Mouse (Mus musculus): ENCODE measurements around the gene Ptpn18. TPM values are rescaled to one million over a fixed set of nuclear protein-coding genes. Genes with fewer than 3 reads are reported as not detected.
A peak's percentile ranks its signal among the peaks of the same experiment; 100 is the strongest.
"Not testable (repeated sequence)": the region's sequence is repeated elsewhere in the genome, so short reads cannot be mapped to it uniquely, and the experiment has no call there.

Gene Ptpn18
- polyA plus RNA-seq, 1 experiment from 2014 or later = 6.8 TPM

- no peak overlapping the region for H3K27ac ChIP-seq (replicated peaks)
- WGBS = 46% methylated on average over 3 of the region's 3 CpGs
Observed at GRCm38 (mm10) chr1:34502991-34503390, 43.4 kb downstream of the Ptpn18 start.

DNA sequence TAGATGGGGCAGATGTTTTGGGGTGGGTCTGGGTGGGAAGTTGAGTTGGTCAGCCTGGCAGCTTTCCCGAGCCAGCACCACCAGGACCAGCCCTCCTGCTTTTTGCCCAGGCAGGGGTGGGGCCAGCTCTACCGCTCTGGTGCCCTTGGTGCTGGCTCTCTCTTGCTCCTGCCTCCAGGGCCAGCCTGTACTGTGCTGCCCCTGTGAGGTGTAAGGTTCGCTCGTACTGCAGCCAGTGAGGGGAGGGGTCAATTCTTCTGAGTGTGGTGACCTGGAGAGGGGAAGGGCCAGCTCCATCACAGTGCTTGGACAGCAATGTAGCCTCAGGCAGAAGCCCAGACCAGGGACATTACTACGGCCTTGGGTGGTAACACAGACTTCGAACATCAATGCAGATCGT, 45.7 kb downstream of the Ptpn18 start:
- 0 out of 2 replicates have a peak, but pooled peaks have one; percentile 58 for ATAC-seq (ENCODE audit: low FRiP score, low read depth)
- no peak overlapping the region for H3K27ac ChIP-seq (replicated peaks)
- 71% methylated on average over 7 of the region's 7 CpGs for WGBS
- H3K27me3 ChIP-seq = no peaks in the 10 kb centered on the region
- no peak overlapping the region for H3K4me3 ChIP-seq
- peaks cover 3% of the 10 kb centered on the region for H3K4me1 ChIP-seq
- H3K9ac ChIP-seq (replicated peaks) = no peak overlapping the region
- no peak overlapping the region for H3K4me2 ChIP-seq (replicated peaks)
- no peaks in the 10 kb centered on the region; the same call in 1 of the 2 replicates for H3K9me3 ChIP-seq
- no peaks in the 10 kb centered on the region for H3K36me3 ChIP-seq

More at GRCm38 (mm10) chr1:34502991-34503390, 43.4 kb downstream of the Ptpn18 start:
- H3K9ac ChIP-seq (replicated peaks) = no peak overlapping the region
- ATAC-seq (ENCODE audit: low FRiP score, low read depth) = no peak
- H3K27me3 ChIP-seq = no peaks in the 10 kb centered on the region
- H3K4me2 ChIP-seq (replicated peaks) = no peak overlapping the region
- H3K4me3 ChIP-seq = no peak overlapping the region
- no peaks in the 10 kb centered on the region for H3K4me1 ChIP-seq
- H3K9me3 ChIP-seq = no peaks in the 10 kb centered on the region; the same call in 1 of the 2 replicates
- H3K36me3 ChIP-seq = no peaks in the 10 kb centered on the region

GRCm38 (mm10) chr1:34505970-34506551, 46.5 kb downstream of the Ptpn18 start:
- Histone ChIP-seq H3K27me3 (no peaks in the 10 kb centered on the region), H3K4me3 (no peak overlapping the region), H3K27ac (replicated peaks) (no peak overlapping the region), H3K4me1 (peaks cover 7% of the 10 kb centered on the region), H3K36me3 (no peaks in the 10 kb centered on the region), H3K9ac (replicated peaks) (no peak overlapping the region), H3K9me3 (no peaks in the 10 kb centered on the region; the same call in 1 of the 2 replicates), H3K4me2 (replicated peaks) (no peak overlapping the region)
- WGBS = 84% methylated on average over 4 of the region's 4 CpGs
- ATAC-seq (ENCODE audit: low FRiP score, low read depth) = no peak

- Histone ChIP-seq H3K27ac (replicated peaks) (no peak overlapping the region), H3K27me3 (no peaks in the 10 kb centered on the region), H3K4me2 (replicated peaks) (no peak overlapping the region), H3K4me3 (no peak overlapping the region), H3K9ac (replicated peaks) (no peak overlapping the region), H3K36me3 (no peaks in the 10 kb centered on the region), H3K9me3 (no peaks in the 10 kb centered on the region; the same call in 1 of the 2 replicates), H3K4me1 (peaks cover 7% of the 10 kb centered on the region)
- WGBS = 75% methylated on average over 3 of the region's 3 CpGs
- ATAC-seq (ENCODE audit: low FRiP score, low read depth) = no peak
Observed at GRCm38 (mm10) chr1:34507986-34508385, 48.4 kb downstream of the Ptpn18 start.

GRCm38 (mm10) chr1:34510575-34510981, 51.0 kb downstream of the Ptpn18 start:
- Histone ChIP-seq H3K4me2 (replicated peaks) (peak overlapping the region; percentile 27; the same call in 1 of the 2 replicates), H3K36me3 (no peaks in the 10 kb centered on the region), H3K9me3 (no peaks in the 10 kb centered on the region; the same call in 1 of the 2 replicates), H3K4me3 (no peak overlapping the region), H3K4me1 (peaks cover 7% of the 10 kb centered on the region), H3K27ac (replicated peaks) (no peak overlapping the region), H3K27me3 (no peaks in the 10 kb centered on the region), H3K9ac (replicated peaks) (no peak overlapping the region)
- 14% methylated on average over 7 of the region's 7 CpGs for WGBS
- no peak for ATAC-seq (ENCODE audit: low FRiP score, low read depth)

GRCm38 (mm10) chr1:34511027-34511426, 51.5 kb downstream of the Ptpn18 start:
- Histone ChIP-seq H3K4me3 (no peak overlapping the region), H3K4me1 (peaks cover 7% of the 10 kb centered on the region), H3K27ac (replicated peaks) (no peak overlapping the region), H3K9ac (replicated peaks) (no peak overlapping the region), H3K36me3 (no peaks in the 10 kb centered on the region), H3K9me3 (no peaks in the 10 kb centered on the region; the same call in 1 of the 2 replicates), H3K4me2 (replicated peaks) (no peak overlapping the region), H3K27me3 (no peaks in the 10 kb centered on the region)
- 1% methylated on average over 3 of the region's 3 CpGs for WGBS
- ATAC-seq (ENCODE audit: low FRiP score, low read depth) = peak; percentile 41; the same call in 1 of the 2 replicates

GRCm38 (mm10) chr1:34513068-34513467, 53.5 kb downstream of the Ptpn18 start:
- no peak for ATAC-seq (ENCODE audit: low FRiP score, low read depth)
- Histone ChIP-seq H3K36me3 (no peaks in the 10 kb centered on the region), H3K4me3 (no peak overlapping the region), H3K4me2 (replicated peaks) (no peak overlapping the region), H3K27ac (replicated peaks) (no peak overlapping the region), H3K9me3 (no peaks in the 10 kb centered on the region; the same call in 1 of the 2 replicates), H3K27me3 (no peaks in the 10 kb centered on the region), H3K9ac (replicated peaks) (no peak overlapping the region), H3K4me1 (peaks cover 7% of the 10 kb centered on the region)
- 86% methylated on average over 4 of the region's 4 CpGs for WGBS

DNA sequence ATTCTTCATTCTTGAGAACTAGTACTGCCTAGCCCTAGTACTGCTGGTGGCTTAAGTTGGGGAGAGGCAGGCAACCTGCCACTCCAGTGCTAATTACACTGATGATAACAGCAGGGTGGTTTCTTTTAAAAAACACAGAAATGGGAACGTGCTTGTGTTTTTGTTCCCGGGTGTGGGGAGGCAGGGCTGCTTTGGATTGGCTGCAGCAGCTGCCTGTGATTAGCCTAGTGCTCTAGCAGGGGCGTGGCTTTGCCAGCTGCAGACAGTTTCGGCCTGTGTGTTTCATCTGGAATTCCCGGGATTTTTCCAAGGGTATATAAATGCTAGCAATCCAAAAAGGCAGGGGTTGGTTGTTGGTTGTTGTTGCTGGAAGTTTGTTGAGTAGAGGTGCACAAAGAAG, 57.0 kb downstream of the Ptpn18 start:
- WGBS = 59% methylated on average over 5 of the region's 5 CpGs
- Histone ChIP-seq H3K4me1 (no peaks in the 10 kb centered on the region), H3K4me3 (no peak overlapping the region), H3K9me3 (no peaks in the 10 kb centered on the region), H3K4me2 (replicated peaks) (no peak overlapping the region), H3K27ac (replicated peaks) (no peak overlapping the region), H3K27me3 (no peaks in the 10 kb centered on the region), H3K9ac (replicated peaks) (no peak overlapping the region), H3K36me3 (no peaks in the 10 kb centered on the region)
- no peak for ATAC-seq (ENCODE audit: low FRiP score, low read depth)

GRCm38 (mm10) chr1:34517297-34517696, 57.7 kb downstream of the Ptpn18 start:
- H3K27ac ChIP-seq (replicated peaks); H3K9me3 ChIP-seq; H3K4me1 ChIP-seq; H3K27me3 ChIP-seq; H3K36me3 ChIP-seq; ATAC-seq (ENCODE audit: low FRiP score, low read depth); H3K4me2 ChIP-seq (replicated peaks); H3K9ac ChIP-seq (replicated peaks); H3K4me3 ChIP-seq: not testable (repeated sequence)
- 72% methylated on average over 6 of the region's 6 CpGs for WGBS

DNA sequence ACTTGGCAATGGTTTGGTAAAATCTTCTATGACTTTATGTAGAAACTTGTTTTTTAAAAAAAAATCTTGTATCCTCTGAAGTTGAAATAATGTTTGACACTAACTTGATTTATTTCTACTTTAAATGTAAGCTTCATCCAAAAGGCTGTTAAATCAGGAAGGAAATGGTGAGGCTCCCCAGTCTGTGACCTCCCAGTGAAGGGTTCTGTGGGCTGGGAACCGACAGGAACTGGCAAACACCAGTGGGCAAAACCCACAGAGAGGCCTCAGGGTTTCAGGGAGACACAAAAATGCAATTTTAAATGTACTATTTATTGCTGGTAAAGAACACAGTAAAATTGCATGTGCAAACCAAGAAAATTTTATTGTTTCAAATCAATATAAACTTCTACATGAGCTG, 58.2 kb downstream of the Ptpn18 start:
- not testable (repeated sequence) for H3K9ac ChIP-seq (replicated peaks); H3K4me2 ChIP-seq (replicated peaks); H3K4me3 ChIP-seq; H3K36me3 ChIP-seq; H3K9me3 ChIP-seq; H3K4me1 ChIP-seq; H3K27me3 ChIP-seq; ATAC-seq (ENCODE audit: low FRiP score, low read depth); H3K27ac ChIP-seq (replicated peaks)
- 73% methylated on average over 1 of the region's 1 CpGs for WGBS

DNA sequence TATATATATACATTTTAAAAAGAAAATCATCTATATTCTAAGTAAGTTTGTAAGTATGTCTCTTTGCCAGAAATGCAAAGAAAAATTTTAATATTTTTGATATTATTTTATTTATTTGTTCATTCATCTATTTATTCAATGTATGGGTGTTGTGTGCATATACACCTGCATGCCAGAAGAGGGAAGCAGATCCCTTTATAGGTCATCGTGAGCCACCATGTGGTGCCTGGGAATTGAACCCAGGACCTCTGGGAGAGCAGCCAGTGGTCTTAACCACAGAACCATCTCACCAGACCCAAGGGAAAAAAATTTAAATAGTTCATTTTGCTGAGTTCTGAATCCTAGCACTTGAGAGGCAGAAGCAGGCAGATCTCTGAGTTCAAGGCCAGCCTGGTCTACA, 58.7 kb downstream of the Ptpn18 start:
- no peak overlapping the region for H3K9ac ChIP-seq (replicated peaks)
- no peak overlapping the region for H3K27ac ChIP-seq (replicated peaks)
- ATAC-seq (ENCODE audit: low FRiP score, low read depth) = no peak
- WGBS = 73% methylated on average over 1 of the region's 1 CpGs
- no peaks in the 10 kb centered on the region for H3K27me3 ChIP-seq
- H3K4me3 ChIP-seq = no peak overlapping the region
- no peaks in the 10 kb centered on the region for H3K36me3 ChIP-seq
- H3K4me1 ChIP-seq = no peaks in the 10 kb centered on the region
- no peak overlapping the region for H3K4me2 ChIP-seq (replicated peaks)
- H3K9me3 ChIP-seq = no peaks in the 10 kb centered on the region

DNA sequence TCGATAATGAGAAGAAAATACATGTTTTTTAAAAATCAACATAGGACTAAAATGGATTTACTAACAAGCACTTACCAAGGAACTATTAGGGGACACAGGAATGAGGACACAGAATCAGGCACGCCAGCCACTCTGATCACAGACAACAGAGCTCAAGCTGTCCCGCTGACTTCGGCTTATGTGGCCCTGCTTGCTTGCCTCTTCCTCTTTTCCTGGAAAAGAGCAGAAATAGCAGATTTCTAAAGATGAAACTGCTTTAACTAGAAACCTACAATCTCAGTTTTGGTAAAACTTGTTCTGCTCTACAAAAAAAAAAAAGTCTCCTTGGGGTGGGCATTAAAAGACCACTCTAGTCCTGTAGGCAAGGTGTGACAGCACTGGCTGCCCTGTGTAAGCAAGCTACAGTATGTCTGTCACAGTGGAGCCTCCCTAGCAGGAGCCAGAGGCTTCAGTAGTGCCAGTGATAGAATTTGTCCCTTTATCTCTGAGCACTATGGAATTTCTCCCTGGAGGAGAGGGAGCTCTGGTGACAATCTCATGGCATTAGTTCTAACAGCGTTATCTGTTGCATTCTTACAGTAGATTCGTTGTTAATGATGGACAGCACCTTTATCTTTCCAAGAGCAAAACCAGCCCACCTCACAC, 62.8 kb downstream of the Ptpn18 start:
- Histone ChIP-seq H3K27me3 (no peaks in the 10 kb centered on the region), H3K4me2 (replicated peaks) (no peak overlapping the region), H3K9ac (replicated peaks) (no peak overlapping the region), H3K4me3 (no peak overlapping the region), H3K36me3 (no peaks in the 10 kb centered on the region), H3K4me1 (no peaks in the 10 kb centered on the region), H3K27ac (replicated peaks) (no peak overlapping the region), H3K9me3 (no peaks in the 10 kb centered on the region)
- no peak for ATAC-seq (ENCODE audit: low FRiP score, low read depth)
- 88% methylated on average over 6 of the region's 6 CpGs for WGBS
